Mouse (Mus musculus) G1E (cell line): ENCODE data around the gene Cdc42bpb. TPM values are rescaled to one million over a fixed set of nuclear protein-coding genes. Genes with fewer than 3 reads are reported as not detected.

ENCODE experiments used
- ATAC-seq: 2 replicates; pipeline ENCODE4 v1.8.0; 2016; ENCODE audit warnings: mild to moderate bottlenecking; ENCODE audit not compliant: insufficient number of reproducible peaks, poor library complexity, low FRiP score, severe bottlenecking; ENCODE audit errors: extremely low read depth
- DNase-seq: peaks from one replicate; pipeline ENCODE4 v3.0.0; 2012; ENCODE audit warnings: low spot score
- H3K27me3 ChIP-seq: 2 replicates; pipeline ENCODE4 v1.6.1; 2012; ENCODE audit warnings: mild to moderate bottlenecking, low read length, inconsistent platforms; ENCODE audit not compliant: insufficient read depth
- H3K36me3 ChIP-seq: replicated peaks from 2 replicates; pipeline ENCODE3; 2012; ENCODE audit warnings: mild to moderate bottlenecking, inconsistent platforms
- H3K4me1 ChIP-seq: 2 replicates; pipeline ENCODE4 v1.6.1; 2012; ENCODE audit warnings: low read depth, low read length, inconsistent platforms, mixed read lengths; ENCODE audit not compliant: insufficient read depth
- H3K4me3 ChIP-seq: 2 replicates; pipeline ENCODE4 v1.5.1; 2012; ENCODE audit warnings: low read depth, mild to moderate bottlenecking, inconsistent platforms, low read length, moderate library complexity, mixed read lengths
- H3K9me3 ChIP-seq: replicated peaks from 2 replicates; pipeline ENCODE4 v1.6.1; 2012; ENCODE audit warnings: inconsistent platforms
- CTCF ChIP-seq: IDR thresholded peaks from 2 replicates; pipeline ENCODE4 v1.5.1; 2012; ENCODE audit warnings: low read depth, low read length, inconsistent platforms, mixed read lengths
- GATA1 ChIP-seq: IDR thresholded peaks from 2 replicates; pipeline ENCODE4 v1.6.1; 2012; ENCODE audit warnings: borderline replicate concordance, low read length, inconsistent platforms, mixed read lengths
- GATA2 ChIP-seq: IDR thresholded peaks from 2 replicates; pipeline ENCODE4 v1.6.1; 2012; ENCODE audit warnings: low read depth, low read length, inconsistent platforms, borderline replicate concordance
- POLR2AphosphoS5 ChIP-seq: IDR thresholded peaks from 2 replicates; pipeline ENCODE4 v1.6.1; 2012; ENCODE audit warnings: low read depth, low read length, inconsistent platforms; ENCODE audit not compliant: insufficient replicate concordance
- TAL1 ChIP-seq: conservative IDR thresholded peaks from 2 replicates; pipeline ENCODE4 v1.6.1; 2012; ENCODE audit warnings: low read depth, low read length, inconsistent platforms, mixed read lengths
- polyA plus RNA-seq: library from polyadenylated mRNA; stranded (reverse); fragments of >175 nt; gene quantifications from 2 replicates; pipeline ENCODE4 v1.2.3, GENCODE M21; 2012
- total RNA-seq, 2 experiments: library from RNA; stranded (forward) in 1 of 2; stranded (reverse) in 1 of 2; fragments of 200-1000 nt in 1 of 2; fragments of >200 nt in 1 of 2; fragmentation: Nextera tagmentation in 1 of 2; gene quantifications; 2 replicates each; pipeline ENCODE4 v1.2.3; 2014 to 2017

The Cdc42bpb gene
- total and polyA plus RNA-seq, 3 experiments = not detected

DNA sequence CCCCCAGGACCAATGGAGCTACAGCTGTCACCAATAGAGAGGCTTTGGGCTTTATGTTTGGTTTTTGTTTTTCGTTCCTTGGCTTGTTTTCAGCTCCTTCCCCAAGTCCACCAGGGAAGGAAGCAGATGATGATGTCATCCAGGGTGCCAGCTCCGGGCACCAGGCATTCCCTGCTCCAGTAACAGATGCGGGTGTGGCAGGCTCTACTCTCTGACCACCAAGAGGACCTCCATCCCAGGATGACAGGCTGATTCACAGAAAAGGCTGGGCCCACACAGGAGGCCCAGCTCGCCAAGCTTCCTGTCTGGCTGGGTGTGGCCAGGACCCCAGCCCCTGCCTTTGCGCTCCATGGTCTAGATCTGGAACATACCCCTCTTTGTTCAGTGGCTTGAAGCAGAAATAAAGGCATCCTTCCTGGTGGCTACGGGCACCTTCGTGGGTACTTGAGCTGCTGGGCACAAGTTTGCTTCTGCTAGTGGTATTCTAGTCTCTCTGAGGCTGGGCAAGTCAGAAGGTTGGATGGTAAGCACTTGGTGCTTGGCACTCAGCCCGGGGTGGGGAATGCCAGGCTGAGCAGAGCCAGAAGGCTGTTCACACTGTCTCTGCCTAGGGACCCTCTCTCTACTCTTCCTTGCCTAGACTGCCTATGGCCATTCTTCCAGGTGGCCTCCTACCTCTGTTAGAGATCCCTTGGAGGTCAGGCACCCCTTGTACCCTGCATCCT is 34.3 kb upstream of the Cdc42bpb start:
- Histone ChIP-seq H3K4me3 (no peak overlapping the region), H3K36me3 (no peaks in the 10 kb centered on the region), H3K27me3 (peaks cover 66% of the 10 kb centered on the region), H3K9me3 (no peaks in the 10 kb centered on the region), H3K4me1 (peaks cover 10% of the 10 kb centered on the region)
- no peak for ATAC-seq
- TF ChIP-seq CTCF (no peak), GATA2 (no peak), POLR2AphosphoS5 (no peak), GATA1 (no peak), TAL1 (no peak)
- DNase-seq = no peak

DNA sequence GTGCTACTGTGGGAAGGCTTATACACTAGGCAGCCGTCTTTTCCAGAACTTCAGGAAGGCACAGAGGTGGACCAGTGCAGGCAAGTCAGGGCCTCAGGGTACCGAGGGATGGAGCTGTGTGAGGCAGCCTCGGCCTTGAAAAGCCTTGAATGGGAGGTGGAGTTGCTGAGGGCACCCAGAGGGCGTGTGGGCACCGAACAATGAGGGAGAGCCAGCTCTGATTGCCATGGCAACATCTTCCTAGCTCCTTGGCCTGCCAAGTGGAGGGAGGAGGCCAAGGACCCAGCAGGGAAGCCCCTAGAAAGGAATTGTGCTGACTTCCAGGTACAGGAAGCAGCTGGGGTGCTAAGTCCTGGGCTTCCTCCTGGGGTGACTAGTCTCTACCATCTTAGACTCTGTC is 32.1 kb upstream of the Cdc42bpb start:
- Histone ChIP-seq H3K27me3 (peaks cover 67% of the 10 kb centered on the region), H3K4me3 (no peak overlapping the region), H3K9me3 (no peaks in the 10 kb centered on the region), H3K4me1 (peaks cover 16% of the 10 kb centered on the region), H3K36me3 (no peaks in the 10 kb centered on the region)
- ATAC-seq (no peak), DNase-seq (no peak)
- TF ChIP-seq TAL1 (no peak), GATA2 (no peak), GATA1 (no peak), POLR2AphosphoS5 (no peak), CTCF (no peak)

DNA sequence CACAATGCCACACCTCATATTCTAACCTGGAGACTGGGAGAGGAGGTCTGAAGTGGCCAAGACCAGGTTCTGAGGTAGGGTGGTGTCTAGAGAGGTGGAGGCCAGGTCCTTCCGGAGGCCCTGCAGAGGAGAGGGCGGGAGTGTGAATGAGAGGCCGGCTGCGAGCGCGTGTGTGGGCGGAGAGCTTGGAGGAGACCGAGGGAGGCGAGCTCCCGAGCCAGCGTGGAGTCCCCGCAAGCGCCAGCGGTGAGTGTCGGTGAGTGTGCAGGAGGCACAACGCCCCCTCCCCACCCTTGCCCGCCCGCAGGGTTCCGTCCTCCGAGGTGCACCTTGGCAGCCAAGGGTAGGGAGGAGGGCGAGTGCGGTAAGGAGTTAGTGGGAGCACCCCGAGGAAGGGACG is 29.1 kb upstream of the Cdc42bpb start, which contains the start of gene Lbhd2:
Lbhd2 (plus strand) TSS at position 188 of the 400 bp plus-strand sequence.
- Histone ChIP-seq H3K36me3 (no peaks in the 10 kb centered on the region), H3K27me3 (peaks cover 52% of the 10 kb centered on the region), H3K4me1 (peaks cover 9% of the 10 kb centered on the region), H3K9me3 (no peaks in the 10 kb centered on the region), H3K4me3 (no peak within 1 kb of the TSS)
- no peak for DNase-seq
- TF ChIP-seq GATA1 (no peak), GATA2 (no peak), TAL1 (no peak), POLR2AphosphoS5 (no peak), CTCF (no peak)
- ATAC-seq = no peak

DNA sequence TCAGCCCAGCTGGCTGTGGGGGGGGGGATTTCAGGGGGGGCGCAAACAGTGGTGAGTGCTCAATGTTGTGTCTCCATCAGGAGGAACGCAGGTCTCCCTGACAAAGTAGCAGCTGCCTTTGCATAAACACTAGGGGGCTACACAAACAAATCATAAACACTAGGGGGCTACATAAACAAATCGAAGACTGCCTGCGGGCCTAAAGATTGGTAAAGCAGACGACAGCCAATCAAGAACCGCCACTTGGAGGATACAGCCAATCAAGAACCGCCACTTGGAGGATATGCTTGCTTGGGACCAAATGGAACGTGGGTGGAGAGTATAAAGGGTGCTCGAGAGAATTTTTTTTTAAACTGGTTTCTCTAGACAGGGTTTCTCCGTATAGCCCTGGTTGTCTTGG is 27.4 kb upstream of the Cdc42bpb start:
- H3K36me3 ChIP-seq = no peaks in the 10 kb centered on the region
- peaks cover 9% of the 10 kb centered on the region for H3K4me1 ChIP-seq
- peaks cover 42% of the 10 kb centered on the region for H3K27me3 ChIP-seq
- no peak for DNase-seq
- H3K4me3 ChIP-seq = no peak overlapping the region
- no peak for ATAC-seq
- no peaks in the 10 kb centered on the region for H3K9me3 ChIP-seq
- no peak for TF ChIP-seq GATA1
- no peak for TF ChIP-seq POLR2AphosphoS5
- TF ChIP-seq GATA2 = no peak
- no peak for TF ChIP-seq TAL1
- TF ChIP-seq CTCF = no peak

DNA sequence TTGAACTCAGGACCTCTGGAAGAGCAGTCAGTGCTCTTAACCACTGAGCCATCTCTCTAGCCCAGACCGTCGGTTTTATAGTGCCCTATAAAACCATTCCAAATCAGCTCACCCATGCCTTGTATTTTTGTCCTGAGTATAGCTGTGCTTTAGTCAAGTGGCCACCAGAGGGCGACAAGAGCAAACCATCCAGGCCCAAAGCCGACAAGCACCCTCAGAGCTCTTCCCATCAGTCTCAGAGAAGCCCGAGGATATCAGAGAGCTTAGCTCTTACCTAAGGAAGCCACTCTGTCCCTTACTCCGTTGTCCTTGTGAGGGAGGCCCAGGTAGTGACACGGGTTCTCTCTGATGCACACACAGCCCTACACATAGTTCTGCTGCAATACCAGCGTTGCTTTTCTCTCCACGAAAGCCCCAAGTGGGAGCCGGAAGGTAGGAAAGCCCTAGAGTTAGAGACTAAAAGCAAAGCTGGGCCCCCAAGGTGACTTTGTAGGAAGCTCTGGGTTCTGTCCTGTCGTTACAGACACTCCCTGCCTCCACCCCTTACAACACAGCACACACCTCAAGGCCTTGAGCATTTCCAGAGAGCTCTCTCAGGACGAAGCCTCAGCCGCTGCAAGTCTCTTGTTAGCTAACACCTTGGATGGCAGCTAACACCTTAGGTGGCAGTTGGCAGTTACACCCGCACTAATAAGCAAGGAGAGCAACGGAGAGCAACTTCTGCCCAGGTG is 24.1 kb upstream of the Cdc42bpb start:
- ATAC-seq = peak; percentile 51; the same call in 1 of the 2 replicates
- TF ChIP-seq CTCF = peak; percentile 74
- no peak for TF ChIP-seq GATA2
- DNase-seq = peak; percentile 78
- peaks cover 36% of the 10 kb centered on the region for H3K27me3 ChIP-seq
- no peaks in the 10 kb centered on the region for H3K36me3 ChIP-seq
- H3K9me3 ChIP-seq = no peaks in the 10 kb centered on the region
- H3K4me3 ChIP-seq = no peak overlapping the region
- H3K4me1 ChIP-seq = 0 out of 2 replicates have a peak, but pooled peaks cover 5% of the 10 kb centered on the region

DNA sequence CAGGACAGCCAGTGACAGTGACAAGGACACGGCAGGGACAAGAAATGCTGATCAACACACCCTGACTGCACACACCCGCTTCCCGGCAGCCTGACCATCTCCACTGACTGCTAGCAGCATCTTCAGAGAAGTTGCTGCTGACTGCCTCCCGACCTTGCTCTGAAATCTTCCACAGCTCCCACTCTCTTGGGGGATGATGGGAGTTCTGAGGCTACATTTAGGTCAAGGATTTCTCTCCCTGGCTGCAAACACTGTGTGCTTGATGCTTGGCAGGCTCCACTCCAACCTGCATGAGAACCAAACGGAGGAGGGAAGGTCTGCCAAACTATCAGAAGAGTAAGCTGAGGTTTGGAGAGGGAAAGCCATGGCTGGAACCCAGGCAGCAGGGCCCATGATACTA is 19.5 kb upstream of the Cdc42bpb start:
- H3K4me1 ChIP-seq = no peaks in the 10 kb centered on the region
- no peaks in the 10 kb centered on the region for H3K36me3 ChIP-seq
- TF ChIP-seq POLR2AphosphoS5 = no peak
- H3K4me3 ChIP-seq = no peak overlapping the region
- H3K9me3 ChIP-seq = no peaks in the 10 kb centered on the region
- ATAC-seq = no peak
- peaks cover 44% of the 10 kb centered on the region for H3K27me3 ChIP-seq
- no peak for DNase-seq
